Mouse (Mus musculus): ENCODE measurements around the gene Gm5938.

GRCm38 (mm10) chrX:78091274-78091673 lies 34.0 kb upstream of the Gm5938 start, which contains the start of gene Obp1a:
- no peak for TF ChIP-seq ZNF384 (IDR thresholded peaks at IDR 0.05; ENCODE audit: low read depth, low read length)
- no peak for TF ChIP-seq HCFC1 (IDR thresholded peaks at IDR 0.05; ENCODE audit: borderline replicate concordance, insufficient read depth, low read length)
- TF ChIP-seq MAFK (IDR thresholded peaks at IDR 0.05; ENCODE audit: insufficient read depth, low read depth, low read length), result no peak
- TF ChIP-seq ZC3H11A (IDR thresholded peaks at IDR 0.05; ENCODE audit: borderline replicate concordance, low read depth, low read length), result no peak

Data from ES-E14 (cell line).